Mouse (Mus musculus): ENCODE results near the gene F8. TPM values are rescaled to one million over a fixed set of nuclear protein-coding genes. Genes with fewer than 3 reads are reported as not detected.

Gene F8
- 0.64 and 1.3 TPM in 2 replicates for total RNA-seq (2017)

GRCm38 (mm10) chrX:75382195-75382771 lies at the start of gene F8, which contains the start of gene Fundc2:
TSS of gene F8 (minus strand) at chrX:75382615.
TSS of gene Fundc2 (plus strand) at chrX:75382399.
- ATAC-seq (replicated peaks; ENCODE audit: low read depth, poor library complexity, severe bottlenecking): peak; percentile 98

DNA sequence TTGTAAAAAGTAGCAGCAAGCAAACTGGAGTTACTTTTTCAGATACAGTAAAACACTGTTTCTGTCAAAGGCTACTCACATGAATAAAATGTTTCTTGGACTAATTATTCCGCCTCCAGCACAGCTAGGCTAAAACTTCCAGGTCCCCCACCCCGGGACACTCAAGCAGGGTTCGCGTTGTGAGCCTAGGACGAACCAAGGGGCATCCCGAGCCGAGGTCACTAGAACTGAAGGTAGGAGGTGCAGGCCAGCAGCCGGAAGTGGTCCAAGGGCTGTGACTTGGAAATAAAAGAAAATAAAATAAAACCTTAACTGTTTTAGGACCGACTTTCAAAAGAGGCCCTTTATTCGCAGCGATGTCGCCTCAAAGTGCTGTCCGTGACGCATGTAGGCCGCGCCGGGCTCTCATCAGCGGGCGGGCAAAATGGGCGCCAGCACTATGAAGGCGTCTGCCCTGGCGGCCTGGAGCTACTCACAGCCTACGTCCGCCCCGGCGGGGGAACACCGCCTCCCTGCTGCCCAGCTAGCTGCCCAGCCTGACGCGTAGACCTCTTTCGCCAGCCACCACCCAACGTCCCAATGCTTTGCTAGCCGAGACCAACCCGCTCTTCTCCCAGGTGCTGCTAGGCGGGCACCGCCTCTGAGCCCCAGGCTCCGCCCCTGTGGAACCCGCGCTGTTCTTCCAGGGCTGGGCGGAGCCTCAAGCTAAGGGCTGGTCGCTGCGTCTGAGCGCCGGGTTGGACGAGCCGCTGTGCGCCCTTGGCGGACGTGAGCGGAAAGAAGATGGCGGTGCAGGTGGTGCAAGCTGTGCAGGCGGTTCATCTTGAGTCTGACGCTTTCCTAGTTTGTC lies 33.7 kb upstream of the F8 start, which contains the start of the genes Cmc4, Mtcp1 and Brcc3:
Gene Cmc4 (minus strand): TSS at position 649 of the 850 bp plus-strand sequence.
Gene Mtcp1 (minus strand): TSS at position 653 of the 850 bp plus-strand sequence.
Gene Brcc3 (plus strand): TSS at position 693 of the 850 bp plus-strand sequence.
- peak; percentile 98 for ATAC-seq (replicated peaks; ENCODE audit: low read depth, poor library complexity, severe bottlenecking)

GRCm38 (mm10) chrX:75409711-75410110 lies 27.3 kb upstream of the F8 start:
- no peak for ATAC-seq (replicated peaks; ENCODE audit: low read depth, poor library complexity, severe bottlenecking)

- peak; percentile 16; the same call in 1 of the 2 replicates for ATAC-seq (replicated peaks; ENCODE audit: low read depth, poor library complexity, severe bottlenecking)
Measured at GRCm38 (mm10) chrX:75403350-75403749, 20.9 kb upstream of the F8 start.

DNA sequence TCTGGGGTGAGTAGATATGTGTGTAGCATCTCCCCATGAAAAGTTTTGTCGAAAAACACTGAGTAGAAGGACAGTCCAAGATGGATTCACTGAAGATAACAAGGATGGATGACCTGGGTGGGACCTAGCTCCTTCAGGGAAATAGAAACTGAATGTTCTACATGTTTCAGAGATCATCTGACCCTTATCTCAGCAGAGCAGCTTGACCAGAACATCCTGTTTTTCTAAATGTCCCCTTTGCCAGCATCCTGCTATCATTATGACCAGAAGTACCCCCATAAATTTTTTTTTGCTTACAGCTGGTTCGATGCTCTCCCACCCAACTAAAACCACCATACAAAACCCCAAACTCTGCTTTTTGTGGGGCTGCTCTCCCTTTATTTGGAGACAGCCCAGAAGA lies 20.3 kb upstream of the F8 start:
- peak; percentile 98 for ATAC-seq (replicated peaks; ENCODE audit: low read depth, poor library complexity, severe bottlenecking)

DNA sequence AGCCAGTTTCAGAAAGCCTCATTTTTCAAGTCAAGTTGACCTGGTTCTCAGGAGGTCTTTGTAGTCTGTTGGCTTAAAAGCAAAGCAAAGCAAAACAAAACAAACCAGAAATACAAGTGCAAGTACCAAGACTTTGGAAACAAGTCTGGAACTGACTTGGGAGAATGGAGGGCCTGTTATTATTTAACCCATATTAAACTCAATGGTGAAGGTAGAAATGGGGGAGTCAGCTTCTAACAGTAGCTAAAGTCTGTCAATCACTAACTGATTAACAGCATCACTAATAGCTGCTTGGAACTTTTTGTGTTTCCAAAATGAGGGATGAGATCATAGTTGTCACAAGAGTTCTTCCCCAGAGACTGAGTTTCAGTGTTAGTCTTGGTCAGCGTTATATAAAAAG lies 17.1 kb upstream of the F8 start:
- ATAC-seq (replicated peaks; ENCODE audit: low read depth, poor library complexity, severe bottlenecking): no peak

GRCm38 (mm10) chrX:75381699-75382098 lies 716 bp downstream of the F8 start:
- ATAC-seq (replicated peaks; ENCODE audit: low read depth, poor library complexity, severe bottlenecking): 0 out of 2 replicates have a peak, but pooled peaks have one; percentile 1

GRCm38 (mm10) chrX:75381176-75381575 lies 1.2 kb downstream of the F8 start:
- ATAC-seq (replicated peaks; ENCODE audit: low read depth, poor library complexity, severe bottlenecking): no peak

DNA sequence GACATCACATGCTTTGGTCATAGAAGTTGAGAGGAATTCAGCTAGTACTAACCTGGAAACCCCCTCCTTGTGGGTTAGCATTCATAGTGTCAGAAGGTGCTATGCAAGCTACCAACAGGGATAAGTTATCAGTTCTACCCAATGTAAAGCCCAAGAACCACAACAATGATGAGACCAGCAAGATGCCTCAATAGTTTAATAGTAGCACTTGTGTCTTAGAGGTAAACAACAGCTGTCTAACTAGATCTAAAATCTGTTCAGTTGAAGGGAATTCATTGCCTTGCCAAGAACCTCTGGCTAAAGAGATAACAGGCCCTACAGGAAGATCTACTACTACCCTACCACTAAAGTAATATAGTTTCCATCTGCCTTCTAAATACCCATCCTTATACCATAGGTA lies 5.6 kb downstream of the F8 start:
- peak; percentile 50; the same call in 1 of the 2 replicates for ATAC-seq (replicated peaks; ENCODE audit: low read depth, poor library complexity, severe bottlenecking)

- no peak for ATAC-seq (replicated peaks; ENCODE audit: low read depth, poor library complexity, severe bottlenecking)
Measured at GRCm38 (mm10) chrX:75372666-75373425, 9.6 kb downstream of the F8 start.

DNA sequence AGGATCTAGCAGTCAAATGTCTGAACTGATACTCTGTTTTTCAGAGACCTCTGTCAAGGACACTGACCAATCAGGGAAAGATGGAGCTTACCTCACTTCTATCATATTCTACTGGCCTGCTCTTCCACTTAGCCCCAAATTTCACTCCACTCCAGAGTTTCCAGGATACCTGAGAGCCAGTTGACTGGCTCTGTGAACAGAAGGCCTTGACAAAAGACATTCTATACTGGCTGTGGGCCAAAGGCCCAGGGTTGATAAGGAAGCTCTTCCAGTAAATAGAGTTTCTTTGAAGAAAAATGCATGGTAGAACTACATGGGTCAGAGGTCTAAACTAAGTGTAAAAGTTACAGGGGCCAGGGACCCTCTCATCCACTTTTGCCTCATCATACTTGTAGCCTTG lies 12.2 kb downstream of the F8 start:
- ATAC-seq (replicated peaks; ENCODE audit: low read depth, poor library complexity, severe bottlenecking): no peak

DNA sequence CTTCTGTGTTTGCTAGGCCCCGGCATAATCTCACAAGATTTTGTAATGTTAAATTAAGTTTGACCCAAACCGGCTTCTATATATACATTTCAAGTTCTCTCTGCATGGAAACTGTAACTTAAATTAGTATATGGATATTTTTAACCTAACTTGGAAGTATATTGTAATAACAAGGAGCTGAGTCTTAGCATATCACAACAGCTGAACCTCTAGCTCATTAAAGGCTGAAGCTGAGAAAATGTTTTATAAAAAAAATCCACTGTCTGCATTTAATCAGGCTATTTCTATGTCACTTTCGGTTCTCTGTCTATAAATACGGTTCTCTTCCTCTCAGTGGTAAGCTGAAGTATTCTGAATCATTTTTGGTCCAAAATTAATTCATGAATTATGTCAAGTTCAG lies 58.9 kb downstream of the F8 start:
- ATAC-seq (replicated peaks; ENCODE audit: low read depth, poor library complexity, severe bottlenecking): no peak

DNA sequence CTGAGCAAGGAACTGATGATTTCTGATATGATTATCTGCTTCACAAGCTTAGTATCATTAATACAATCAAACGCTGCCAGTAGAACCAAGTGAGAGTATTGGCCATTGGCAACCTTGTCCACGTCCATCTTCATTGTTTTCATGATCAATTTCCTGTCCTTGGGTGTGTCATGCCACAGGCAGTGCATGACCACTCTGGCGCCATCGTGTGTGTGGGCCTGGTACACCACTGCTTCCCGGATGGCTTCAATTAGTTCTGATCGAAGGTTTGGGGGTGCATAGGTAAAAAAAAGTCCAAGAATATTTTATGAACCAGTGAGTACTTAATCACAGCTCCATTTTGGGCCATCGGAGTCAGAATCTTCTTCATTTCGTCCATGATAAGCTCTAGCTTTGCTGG lies 110.7 kb downstream of the F8 start:
- ATAC-seq (replicated peaks; ENCODE audit: low read depth, poor library complexity, severe bottlenecking): peak; percentile 63; the same call in 1 of the 2 replicates

DNA sequence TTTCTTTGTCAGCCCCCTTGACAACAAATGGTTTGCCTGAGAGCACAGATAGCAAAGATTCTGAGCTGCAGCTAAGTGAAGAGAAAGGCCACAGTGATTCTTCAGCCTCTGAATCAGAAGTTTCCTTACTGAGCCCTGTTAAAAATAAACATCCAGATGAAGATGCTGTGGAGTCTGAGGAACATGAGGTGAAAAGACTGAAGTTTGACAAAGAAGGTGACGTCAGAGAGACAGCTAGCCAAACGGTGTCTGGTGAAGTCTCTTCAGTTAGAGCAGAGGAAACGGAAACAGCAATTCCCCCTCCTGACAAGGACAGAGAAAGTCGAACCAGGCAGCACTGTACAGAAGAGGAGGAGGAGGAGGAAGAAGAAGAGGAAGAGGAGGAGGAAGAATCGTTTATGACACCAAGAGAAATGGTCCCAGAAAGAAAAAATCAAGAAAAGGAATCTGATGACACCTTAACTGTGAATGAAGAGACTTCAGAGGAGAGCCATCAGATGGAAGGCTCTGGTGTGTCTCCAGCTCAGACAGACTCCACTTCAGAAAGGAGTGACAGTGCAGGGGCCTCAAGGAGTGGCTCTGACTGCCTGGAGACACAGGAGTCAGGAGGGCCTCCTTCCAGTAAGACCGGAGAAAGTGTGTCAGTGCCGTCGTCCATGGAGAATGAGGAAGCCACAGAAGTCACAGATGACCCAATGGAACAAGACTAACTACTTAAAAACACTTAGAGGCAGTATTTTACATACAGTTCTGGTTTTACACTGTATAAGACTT lies 148.6 kb downstream of the F8 start:
- ATAC-seq (replicated peaks; ENCODE audit: low read depth, poor library complexity, severe bottlenecking): peak; percentile 56

DNA sequence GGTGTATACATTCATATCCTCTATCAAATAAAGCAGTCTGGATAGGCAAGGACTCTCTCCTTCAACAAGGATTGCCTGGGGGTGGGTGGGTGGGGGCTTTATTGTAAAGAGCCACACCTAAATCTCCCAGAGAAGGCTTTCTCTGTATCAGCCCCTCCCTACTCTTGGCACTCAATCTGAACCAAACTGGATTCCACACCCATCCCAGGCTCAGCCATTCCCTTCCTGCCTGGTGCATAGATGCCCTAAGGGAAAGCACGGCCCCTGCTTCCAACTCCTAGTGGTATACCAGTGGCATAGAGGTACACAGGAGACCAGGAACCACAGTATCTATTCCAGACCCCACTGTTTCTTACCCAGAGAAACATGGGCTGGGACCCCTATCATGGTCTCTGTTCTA lies 151.0 kb downstream of the F8 start:
- ATAC-seq (replicated peaks; ENCODE audit: low read depth, poor library complexity, severe bottlenecking): no peak

DNA sequence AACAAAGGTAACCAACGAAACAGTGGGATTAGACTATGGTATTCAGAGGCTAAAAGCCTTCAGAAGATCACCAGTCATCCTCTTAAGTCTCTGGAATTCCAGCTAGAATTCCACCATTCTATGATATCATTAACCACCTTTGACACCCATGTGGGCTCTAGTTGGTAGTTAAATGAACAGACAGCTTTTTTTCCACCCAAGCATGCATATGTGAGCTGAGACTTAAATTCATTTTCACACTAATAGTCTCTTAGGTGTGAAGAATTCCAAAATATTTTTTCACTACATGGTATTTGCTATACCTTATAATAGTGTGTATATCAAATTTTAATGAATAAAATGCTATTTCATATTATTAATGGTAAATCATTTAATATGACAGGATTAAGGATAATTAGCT lies 218.7 kb downstream of the F8 start, which contains the start of gene Smim9:
Gene Smim9 (minus strand): TSS at position 101 of the 400 bp plus-strand sequence.
- no peak for ATAC-seq (replicated peaks; ENCODE audit: low read depth, poor library complexity, severe bottlenecking)

DNA sequence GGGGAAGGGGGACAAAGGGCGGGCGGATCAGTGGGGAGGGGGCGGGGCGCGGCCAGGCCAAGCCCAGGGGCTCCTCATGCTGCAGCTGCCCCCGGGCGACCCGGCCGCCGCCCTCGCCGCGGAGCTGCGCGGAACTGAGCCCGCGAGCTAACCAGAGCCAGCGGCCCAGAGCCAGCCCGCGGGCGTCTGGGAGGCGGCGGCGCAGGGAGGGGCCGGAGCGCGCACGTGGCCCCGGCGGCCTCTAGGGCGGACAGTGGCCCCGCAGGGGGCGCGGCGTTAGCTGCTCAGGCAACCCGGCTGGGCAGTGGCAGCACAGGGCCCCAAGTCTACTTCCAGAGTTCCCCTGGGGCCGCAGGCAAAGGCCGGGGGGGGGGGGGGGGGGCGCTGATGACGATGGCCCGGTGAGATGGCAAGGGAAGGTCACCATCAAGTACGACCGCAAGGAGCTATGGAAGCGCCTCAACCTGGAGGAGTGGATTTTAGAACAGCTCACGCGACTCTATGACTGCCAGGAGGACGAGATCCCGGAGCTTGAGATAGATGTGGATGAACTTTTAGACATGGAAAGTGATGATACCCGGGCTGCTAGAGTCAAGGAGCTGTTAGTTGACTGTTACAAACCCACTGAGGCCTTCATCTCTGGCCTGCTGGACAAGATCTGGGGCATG lies 226.7 kb downstream of the F8 start:
- peak; percentile 69 for ATAC-seq (replicated peaks; ENCODE audit: low read depth, poor library complexity, severe bottlenecking)

DNA sequence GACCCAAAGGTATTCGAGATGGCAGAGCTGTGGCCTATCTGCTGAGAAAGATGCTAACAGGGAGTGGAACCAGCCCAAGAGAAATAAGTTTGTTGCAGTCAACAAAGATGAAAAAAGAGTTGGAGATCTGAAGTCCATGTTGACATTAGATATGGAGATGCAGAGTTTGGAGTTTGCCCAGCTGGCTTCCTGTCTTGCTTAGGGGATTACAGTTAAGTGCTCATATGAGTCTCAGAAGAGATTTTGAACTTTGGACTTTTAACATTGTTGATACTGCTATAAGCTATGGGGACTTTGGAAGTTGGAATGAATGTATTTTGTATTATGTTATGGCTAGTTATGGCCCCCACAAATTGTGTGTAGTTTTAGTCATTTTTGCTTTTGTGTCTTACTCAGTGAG lies 230.2 kb downstream of the F8 start:
- no peak for ATAC-seq (replicated peaks; ENCODE audit: low read depth, poor library complexity, severe bottlenecking)

GRCm38 (mm10) chrX:75150304-75150703 lies 232.1 kb downstream of the F8 start:
- ATAC-seq (replicated peaks; ENCODE audit: low read depth, poor library complexity, severe bottlenecking): no peak
